Mouse (Mus musculus): ENCODE data around the gene Klf9.
"Not testable (repeated sequence)": the region's sequence is repeated elsewhere in the genome, so short reads cannot be mapped to it uniquely, and the experiment has no call there.

Gene Klf9

GRCm38 (mm10) chr19:23139756-23140470 is 1.1 kb upstream of the Klf9 start:
- no peak for DNase-seq (ENCODE audit: extremely low read depth, low read depth)

GRCm38 (mm10) chr19:23141391-23142281 is 610 bp downstream of the Klf9 start:
- no peak for DNase-seq (ENCODE audit: extremely low read depth, low read depth)

GRCm38 (mm10) chr19:23142427-23143073 is 1.5 kb downstream of the Klf9 start:
- DNase-seq (ENCODE audit: extremely low read depth, low read depth): no peak

GRCm38 (mm10) chr19:23143074-23143445 is 2.0 kb downstream of the Klf9 start:
- no peak for DNase-seq (ENCODE audit: extremely low read depth, low read depth)

- no peak for DNase-seq (ENCODE audit: extremely low read depth, low read depth)
Observed at GRCm38 (mm10) chr19:23143541-23143940, 2.5 kb downstream of the Klf9 start.

GRCm38 (mm10) chr19:23144031-23144430 is 3.0 kb downstream of the Klf9 start:
- no peak for DNase-seq (ENCODE audit: extremely low read depth, low read depth)

- no peak for DNase-seq (ENCODE audit: extremely low read depth, low read depth)
Observed at GRCm38 (mm10) chr19:23145146-23145545, 4.1 kb downstream of the Klf9 start.

- DNase-seq (ENCODE audit: extremely low read depth, low read depth): not testable (repeated sequence)
Observed at GRCm38 (mm10) chr19:23145575-23145974, 4.5 kb downstream of the Klf9 start.

GRCm38 (mm10) chr19:23146409-23146861 is 5.4 kb downstream of the Klf9 start:
- DNase-seq (ENCODE audit: extremely low read depth, low read depth): no peak

GRCm38 (mm10) chr19:23147026-23147966 is 6.3 kb downstream of the Klf9 start:
- no peak for DNase-seq (ENCODE audit: extremely low read depth, low read depth)

GRCm38 (mm10) chr19:23149465-23150410 is 8.7 kb downstream of the Klf9 start:
- DNase-seq (ENCODE audit: extremely low read depth, low read depth): no peak

- no peak for DNase-seq (ENCODE audit: extremely low read depth, low read depth)
Observed at GRCm38 (mm10) chr19:23150556-23151265, 9.7 kb downstream of the Klf9 start.

GRCm38 (mm10) chr19:23151651-23152070 is 10.6 kb downstream of the Klf9 start:
- DNase-seq (ENCODE audit: extremely low read depth, low read depth): no peak

- no peak for DNase-seq (ENCODE audit: extremely low read depth, low read depth)
Observed at GRCm38 (mm10) chr19:23152201-23152640, 11.2 kb downstream of the Klf9 start.

- DNase-seq (ENCODE audit: extremely low read depth, low read depth): no peak
Observed at GRCm38 (mm10) chr19:23152771-23153605, 12.0 kb downstream of the Klf9 start.

GRCm38 (mm10) chr19:23153606-23154127 is 12.6 kb downstream of the Klf9 start:
- no peak for DNase-seq (ENCODE audit: extremely low read depth, low read depth)

- DNase-seq (ENCODE audit: extremely low read depth, low read depth): no peak
Observed at GRCm38 (mm10) chr19:23159780-23160395, 18.9 kb downstream of the Klf9 start.

Data from MEL-GATA-1-ER (cell line).